Mouse (Mus musculus) cerebellum, postnatal 10 days (tissue): ENCODE measurements at regions not wholly inside any gene's neighbourhood (a gene's known extent, or its start where the extent isn't known, plus 50 kb on each side); places are given as distances from the start of the nearest gene placed in this dataset.

Source experiments
- DNase-seq, 2 experiments: peaks; one replicate each; pipeline ENCODE4 v3.0.0; 2021; ENCODE audit warnings: mixed read lengths in 2 of 2

GRCm38 (mm10) chr1:56583671-56584070 lies 53.6 kb downstream of the Hsfy2 start:
- peak; percentile 42 to 52 for DNase-seq

DNA sequence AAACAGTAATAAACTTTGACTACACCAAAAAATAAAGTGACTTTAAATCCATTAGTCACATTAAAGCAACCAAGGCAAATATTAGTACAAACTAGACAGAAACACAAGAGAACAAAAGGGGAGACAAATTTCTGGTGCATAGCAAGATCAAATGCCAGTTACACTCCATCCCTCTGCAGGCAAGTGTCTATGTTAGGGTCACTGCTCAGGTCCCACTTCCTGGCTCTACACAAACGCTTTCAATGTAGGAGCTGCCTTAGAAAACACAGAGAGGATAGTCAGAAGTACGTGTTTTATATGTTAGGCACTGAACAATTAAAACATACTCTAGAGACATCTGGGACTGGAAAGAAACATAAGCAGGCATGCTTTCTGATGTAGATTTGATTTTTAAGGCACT lies 89.2 kb downstream of the Hsfy2 start:
- DNase-seq = no peak

DNA sequence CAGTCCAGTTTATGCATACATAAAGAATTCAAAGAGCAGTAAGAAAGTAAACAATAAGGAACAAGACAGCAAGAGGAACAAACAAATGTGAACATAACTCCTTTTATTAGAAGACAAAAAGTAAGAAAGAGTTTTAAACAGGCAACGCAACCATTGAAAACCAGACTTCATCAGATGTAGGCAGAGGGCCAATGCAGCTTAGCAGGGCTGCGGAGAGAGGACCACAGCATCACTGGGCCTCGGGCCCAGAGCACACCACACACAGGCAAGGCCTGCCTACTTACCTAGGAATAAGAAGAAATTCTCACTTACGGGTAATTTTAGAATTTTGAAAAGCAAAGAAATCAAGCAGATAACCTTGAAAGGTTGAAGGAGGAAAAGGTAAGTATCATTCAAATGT lies 106.4 kb downstream of the Hsfy2 start:
- DNase-seq = peak; percentile 71 to 80
